Mouse (Mus musculus) spleen, postnatal 14 days (tissue): ENCODE measurements at regions not wholly inside any gene's neighbourhood (a gene's known extent, or its start where the extent isn't known, plus 50 kb on each side); places are given as distances from the start of the nearest gene placed in this dataset.

Experiments
- DNase-seq, 2 experiments: peaks; one replicate each; pipeline ENCODE4 v3.0.0; 2021 to 2022; ENCODE audit warnings: low spot score in 2 of 2

GRCm38 (mm10) chr6:91573487-91573886 lies 57.8 kb downstream of the Lsm3 start:
- no peak for DNase-seq

GRCm38 (mm10) chr6:91574414-91574813 lies 58.7 kb downstream of the Lsm3 start:
- no peak for DNase-seq

GRCm38 (mm10) chr6:91575662-91576364 lies 60.1 kb downstream of the Lsm3 start:
- peak; percentile 24 to 53 for DNase-seq

DNA sequence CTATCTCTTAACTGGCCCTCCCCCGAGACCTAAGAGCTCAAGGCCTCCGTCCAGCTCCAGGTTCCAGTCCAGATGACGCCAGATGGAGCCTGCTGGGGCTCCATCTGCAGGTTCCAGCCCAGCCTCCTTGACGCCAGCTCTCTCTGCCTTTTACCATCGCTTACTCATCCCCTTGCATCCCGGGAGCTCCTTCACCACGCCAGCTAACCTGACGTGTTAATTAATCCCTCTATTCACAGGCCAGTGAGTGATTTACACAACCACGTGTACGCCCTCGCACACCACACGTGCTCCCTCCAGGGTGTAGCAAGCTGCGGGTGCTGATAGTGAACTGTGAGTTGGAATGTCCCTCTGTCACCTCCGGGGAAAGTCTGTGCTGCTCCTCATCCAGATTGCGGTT lies 61.2 kb downstream of the Lsm3 start:
- DNase-seq: no peak

GRCm38 (mm10) chr6:91579666-91580065 lies 63.9 kb downstream of the Lsm3 start:
- no peak for DNase-seq

- DNase-seq: no peak
These were observed 64.9 kb downstream of the Lsm3 start for GRCm38 (mm10) chr6:91580607-91581006.

DNA sequence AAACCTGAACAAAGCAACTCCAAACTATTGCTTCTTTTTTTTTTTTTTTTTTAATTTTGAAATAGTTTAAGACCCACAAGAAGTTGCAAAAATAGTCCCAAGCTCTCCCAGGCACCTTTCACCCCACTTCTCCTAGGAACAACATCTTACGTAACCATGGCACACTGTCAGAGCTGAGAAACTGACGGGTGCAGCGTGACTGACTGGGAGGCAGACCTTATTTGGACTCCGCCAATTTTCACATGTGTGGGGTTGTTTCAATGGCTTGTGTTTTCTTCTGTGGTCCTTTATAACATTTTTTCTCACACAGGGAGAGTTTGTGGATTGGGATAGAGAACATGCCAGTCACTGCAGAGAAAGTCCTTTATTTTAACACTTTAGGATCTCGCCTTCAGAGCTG lies 66.6 kb downstream of the Lsm3 start:
- no peak for DNase-seq

GRCm38 (mm10) chr6:91583346-91583745 lies 67.6 kb downstream of the Lsm3 start:
- DNase-seq: no peak

- DNase-seq: no peak
These were observed 69.8 kb downstream of the Lsm3 start for GRCm38 (mm10) chr6:91585543-91585942.

DNA sequence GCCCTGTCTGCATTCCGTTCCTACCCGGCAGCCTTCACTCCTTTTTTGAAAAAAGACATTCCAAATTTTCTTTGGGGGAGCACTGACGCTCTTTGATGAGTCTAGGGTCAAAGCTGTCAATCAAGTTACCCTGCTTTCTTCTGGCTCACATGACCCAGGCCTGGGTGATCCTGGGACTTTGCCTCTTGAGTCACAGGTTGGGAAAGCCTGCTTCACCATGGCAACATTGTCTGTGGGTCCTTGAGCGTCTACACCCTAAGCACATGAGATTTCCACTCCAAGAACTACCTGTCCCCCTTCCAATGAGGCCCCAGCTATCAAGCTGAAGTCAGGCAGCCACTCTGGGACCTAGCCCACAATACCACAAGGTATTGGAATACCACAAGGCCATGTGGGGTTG lies 73.5 kb downstream of the Lsm3 start:
- DNase-seq: no peak

DNA sequence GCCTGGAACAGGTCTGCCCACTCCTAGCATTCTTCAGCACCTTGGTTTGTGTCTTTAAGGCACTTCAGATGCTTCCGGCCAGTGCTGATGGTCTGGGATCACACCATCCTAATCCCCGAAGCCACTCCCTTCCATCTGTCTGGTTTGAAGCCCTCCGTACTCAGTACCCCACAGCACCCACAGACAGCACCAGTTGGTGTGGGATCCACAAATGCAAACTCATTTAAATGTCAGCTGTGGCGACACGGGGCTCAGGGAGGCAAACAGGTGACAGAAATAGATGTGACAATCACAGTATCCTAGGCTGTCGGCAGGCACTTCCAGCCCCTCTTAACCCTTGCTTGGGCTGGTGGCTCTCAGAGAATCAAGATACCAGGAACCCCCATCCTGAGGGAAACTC lies 74.7 kb downstream of the Lsm3 start:
- DNase-seq: no peak

DNA sequence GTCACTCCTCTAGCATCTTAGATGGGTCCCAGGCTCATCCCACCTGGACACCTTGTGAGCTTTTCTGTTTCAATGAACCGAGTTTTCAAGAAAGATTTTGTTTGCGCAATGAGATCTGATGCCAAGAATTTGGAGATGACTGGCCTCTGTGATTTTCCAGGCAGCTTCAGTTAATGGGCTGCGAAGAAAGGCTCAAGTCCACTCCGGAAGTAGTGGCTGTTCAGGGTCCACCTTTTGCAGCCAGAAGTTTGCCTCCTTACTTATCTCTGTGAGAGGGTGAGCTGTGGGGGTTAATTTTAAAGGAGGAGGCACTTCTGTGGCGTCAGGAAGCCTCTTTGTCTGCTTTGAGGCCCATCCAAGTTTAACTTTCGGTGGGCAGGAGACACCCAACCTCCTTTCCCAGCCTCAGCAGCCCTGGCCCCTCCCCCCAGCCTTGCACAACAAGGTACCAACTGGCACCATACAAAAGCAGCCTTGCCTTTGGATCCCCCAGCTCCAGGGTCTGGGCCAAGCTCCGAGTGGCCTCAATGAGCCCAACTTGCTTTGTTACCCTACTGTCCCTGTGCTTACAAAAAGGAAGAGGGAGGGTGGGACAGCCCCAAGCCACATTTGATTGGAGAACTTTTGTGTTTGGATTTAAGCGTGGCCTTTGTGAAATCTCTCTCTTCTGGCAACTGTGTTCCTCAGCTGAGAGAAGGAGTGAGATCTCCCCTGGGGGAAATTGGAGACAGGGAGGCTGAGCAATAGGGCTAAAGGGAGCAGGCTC lies 75.3 kb downstream of the Lsm3 start:
- DNase-seq: no peak

- no peak for DNase-seq
These were observed 76.9 kb downstream of the Lsm3 start for GRCm38 (mm10) chr6:91592651-91593050.

- peak in 1 of 2 experiments; percentile 4 for DNase-seq
These were observed 83.2 kb downstream of the Lsm3 start for GRCm38 (mm10) chr6:91598942-91599341.

DNA sequence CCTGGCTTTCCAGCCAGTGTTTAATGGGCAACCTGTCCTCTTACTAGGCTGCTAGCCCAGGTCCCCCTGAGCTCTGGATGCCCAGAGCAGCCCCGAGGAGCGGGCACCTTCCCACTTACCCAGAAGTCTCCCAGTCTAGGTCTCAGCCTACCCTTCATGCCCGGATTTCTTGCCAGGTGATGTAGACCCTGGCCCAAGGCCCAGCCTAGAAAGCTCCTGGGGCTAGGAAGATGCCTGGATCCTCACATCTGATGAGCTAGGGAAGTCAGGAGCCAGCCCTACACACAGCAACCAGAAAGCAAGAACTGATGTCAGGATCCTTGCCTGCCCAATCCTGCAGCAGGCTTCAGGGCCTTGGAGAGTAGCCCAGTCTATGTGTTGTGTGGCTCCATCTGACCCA lies 83.7 kb upstream of the Slc6a6 start:
- no peak for DNase-seq

DNA sequence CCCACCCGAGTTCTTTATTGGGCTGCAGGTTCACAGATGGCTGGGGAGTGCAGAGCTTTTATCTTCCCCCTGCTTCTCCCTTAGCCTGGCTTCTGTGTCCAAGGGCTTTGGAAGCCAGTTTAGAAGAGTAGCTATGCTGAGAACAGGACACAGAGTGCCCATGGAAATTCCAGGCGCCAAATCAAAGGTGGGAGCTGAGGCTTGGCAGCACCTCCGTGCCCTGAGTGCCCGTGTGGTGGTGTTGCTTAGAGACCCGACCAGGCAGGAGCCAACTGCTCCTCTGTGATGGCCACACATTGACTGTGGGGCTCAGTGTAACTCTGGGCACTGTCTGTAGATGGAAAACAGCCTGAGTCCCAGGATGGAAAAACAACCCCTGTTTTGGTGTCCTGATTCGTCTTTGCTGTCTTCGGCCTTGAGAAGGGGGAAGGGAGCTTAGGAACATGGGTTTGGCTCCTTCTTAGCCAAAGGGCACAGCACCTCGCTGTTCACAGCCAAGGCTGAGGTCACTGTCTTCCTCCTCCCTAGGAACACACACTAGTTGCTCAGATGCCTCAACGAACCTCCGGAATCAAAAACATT lies 77.1 kb upstream of the Slc6a6 start:
- no peak for DNase-seq

DNA sequence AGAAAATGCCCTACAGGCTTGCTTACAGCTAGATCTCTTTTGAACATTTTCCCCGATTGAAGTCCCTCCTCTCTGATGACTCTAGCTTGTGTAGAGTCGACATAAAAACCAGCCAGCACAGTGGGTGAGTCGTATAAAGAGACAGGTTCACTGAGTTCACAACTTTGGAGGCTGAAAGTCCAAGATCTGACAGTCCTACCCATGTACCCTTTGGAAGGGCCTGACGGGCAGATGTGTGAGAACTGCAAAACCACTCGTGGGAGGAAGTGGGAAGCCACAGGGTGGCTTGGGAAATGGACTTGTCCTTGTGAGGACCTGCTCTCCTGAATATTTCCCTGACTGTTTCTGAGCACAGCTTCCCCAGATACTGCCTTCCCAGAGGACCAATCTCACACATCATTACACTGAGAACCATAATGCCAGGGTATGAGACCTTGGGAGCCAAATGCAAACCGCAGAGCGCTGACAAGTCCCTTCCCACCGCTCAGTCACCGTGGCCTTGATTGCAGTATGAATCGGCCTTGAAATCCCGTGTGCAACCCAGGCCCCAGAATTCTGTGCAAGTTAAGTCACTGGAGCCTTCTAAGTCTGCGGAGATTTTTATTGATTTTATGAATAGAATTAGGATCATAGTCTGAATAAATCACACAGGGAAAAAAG lies 76.1 kb upstream of the Slc6a6 start:
- DNase-seq: no peak

GRCm38 (mm10) chr6:91609671-91610070 lies 74.2 kb upstream of the Slc6a6 start:
- DNase-seq: no peak

DNA sequence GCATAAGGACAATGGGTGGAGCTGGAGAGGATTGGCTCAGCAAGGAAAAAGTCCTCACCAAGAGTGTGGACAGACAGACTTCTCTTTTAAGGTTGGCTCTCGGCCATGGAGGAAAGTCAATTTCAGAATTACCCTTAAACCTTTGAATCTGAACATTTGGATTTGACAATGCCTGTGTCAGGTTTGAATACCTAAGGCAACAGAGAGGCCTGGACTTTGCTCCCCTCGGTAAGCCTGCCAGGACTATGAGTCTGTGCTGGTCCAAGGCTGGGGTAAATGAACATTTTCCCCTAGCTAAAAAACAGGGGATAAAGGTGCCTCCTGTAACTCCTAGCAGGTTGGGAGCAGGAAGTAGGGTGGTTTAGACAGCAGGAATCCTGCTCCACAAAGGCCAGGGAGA lies 68.8 kb upstream of the Slc6a6 start:
- DNase-seq: no peak

DNA sequence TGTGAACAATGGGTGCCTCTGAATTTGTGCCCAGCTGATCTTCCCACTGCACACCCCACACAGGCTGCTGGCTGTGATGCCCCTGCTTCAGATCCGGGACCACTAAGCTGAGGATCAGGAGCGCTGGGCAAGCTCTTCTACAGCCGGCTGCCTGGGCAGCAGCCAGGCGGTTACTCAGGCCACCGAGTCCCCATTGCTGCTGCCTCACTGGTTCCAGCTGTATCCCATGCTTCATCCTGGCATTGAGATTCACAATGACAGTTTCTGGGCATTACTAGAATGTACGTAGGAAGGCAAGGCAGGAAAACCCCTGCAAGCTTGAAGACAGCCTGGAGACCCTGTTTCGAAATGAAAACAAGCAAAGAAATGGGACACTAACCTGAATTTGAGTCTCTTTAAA lies 67.3 kb upstream of the Slc6a6 start:
- DNase-seq: no peak

DNA sequence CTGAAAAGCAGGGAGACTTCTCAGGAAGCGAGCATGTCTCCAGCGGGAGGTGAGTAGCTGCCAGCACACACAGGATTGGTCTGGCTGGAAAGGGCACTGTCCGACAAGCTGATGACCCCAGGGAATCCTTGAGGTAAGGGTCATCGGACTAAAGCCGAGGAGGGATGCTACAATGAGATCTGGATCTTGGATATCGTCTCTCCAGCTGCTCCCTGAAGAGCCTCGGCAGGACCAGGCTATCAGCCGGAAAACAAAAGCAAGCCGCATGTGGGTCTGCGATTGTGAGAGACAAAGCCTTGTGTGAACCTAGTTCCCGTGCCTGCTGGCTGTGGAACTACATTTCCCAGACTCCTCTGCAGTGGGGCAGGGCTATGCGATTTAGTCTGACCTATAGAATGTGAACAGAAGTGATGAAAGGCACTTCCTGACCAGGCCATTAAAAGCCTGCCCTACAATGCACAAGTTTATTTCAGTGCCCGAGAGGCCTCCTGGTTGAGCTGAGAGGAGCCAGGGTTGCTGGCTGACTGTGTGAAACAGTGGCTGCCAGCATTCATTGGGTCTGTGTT lies 66.7 kb upstream of the Slc6a6 start:
- peak; percentile 33 to 53 for DNase-seq

GRCm38 (mm10) chr6:91617685-91618084 lies 66.2 kb upstream of the Slc6a6 start:
- no peak for DNase-seq
